Mouse (Mus musculus): ENCODE measurements around the gene Mcm5.

Mcm5 gene

GRCm38 (mm10) chr8:75109236-75109967 is at the start of gene Mcm5:
Gene Mcm5, plus strand, starts transcription at chr8:75109569.
- peak; percentile 100 for DNase-seq (ENCODE audit: low read depth)

GRCm38 (mm10) chr8:75060022-75060421 is 49.3 kb upstream of the Mcm5 start:
- no peak for DNase-seq (ENCODE audit: low read depth)

- no peak for DNase-seq (ENCODE audit: low read depth)
Measured at GRCm38 (mm10) chr8:75060815-75061214, 48.6 kb upstream of the Mcm5 start.

- DNase-seq (ENCODE audit: low read depth) = no peak
Measured at GRCm38 (mm10) chr8:75063290-75063689, 46.1 kb upstream of the Mcm5 start.

- no peak for DNase-seq (ENCODE audit: low read depth)
Measured at GRCm38 (mm10) chr8:75064790-75065189, 44.6 kb upstream of the Mcm5 start.

- no peak for DNase-seq (ENCODE audit: low read depth)
Measured at GRCm38 (mm10) chr8:75067287-75067686, 42.1 kb upstream of the Mcm5 start.

- DNase-seq (ENCODE audit: low read depth) = no peak
Measured at GRCm38 (mm10) chr8:75070297-75070696, 39.1 kb upstream of the Mcm5 start.

- DNase-seq (ENCODE audit: low read depth) = peak; percentile 93
Measured at GRCm38 (mm10) chr8:75071627-75072346, 37.6 kb upstream of the Mcm5 start.

GRCm38 (mm10) chr8:75074876-75075275 is 34.5 kb upstream of the Mcm5 start:
- DNase-seq (ENCODE audit: low read depth) = peak; percentile 69

GRCm38 (mm10) chr8:75078215-75078614 is 31.2 kb upstream of the Mcm5 start:
- no peak for DNase-seq (ENCODE audit: low read depth)

GRCm38 (mm10) chr8:75078851-75079250 is 30.5 kb upstream of the Mcm5 start:
- DNase-seq (ENCODE audit: low read depth) = no peak

GRCm38 (mm10) chr8:75081364-75082040 is 27.9 kb upstream of the Mcm5 start:
- DNase-seq (ENCODE audit: low read depth) = no peak

GRCm38 (mm10) chr8:75082181-75082805 is 27.1 kb upstream of the Mcm5 start:
- no peak for DNase-seq (ENCODE audit: low read depth)

- DNase-seq (ENCODE audit: low read depth) = peak; percentile 100
Measured at GRCm38 (mm10) chr8:75083846-75084245, 25.5 kb upstream of the Mcm5 start.

GRCm38 (mm10) chr8:75084382-75085064 is 24.8 kb upstream of the Mcm5 start:
- no peak for DNase-seq (ENCODE audit: low read depth)

GRCm38 (mm10) chr8:75086002-75086401 is 23.4 kb upstream of the Mcm5 start:
- no peak for DNase-seq (ENCODE audit: low read depth)

- no peak for DNase-seq (ENCODE audit: low read depth)
Measured at GRCm38 (mm10) chr8:75087127-75087526, 22.2 kb upstream of the Mcm5 start.

GRCm38 (mm10) chr8:75088989-75089881 is 20.1 kb upstream of the Mcm5 start:
- peak; percentile 95 for DNase-seq (ENCODE audit: low read depth)

GRCm38 (mm10) chr8:75090781-75091365 is 18.5 kb upstream of the Mcm5 start:
- no peak for DNase-seq (ENCODE audit: low read depth)

GRCm38 (mm10) chr8:75093399-75094156 is 15.8 kb upstream of the Mcm5 start, which contains the start of gene Hmox1:
Gene Hmox1, plus strand, starts transcription at chr8:75093621.
- DNase-seq (ENCODE audit: low read depth) = peak; percentile 99

Measured in NIH3T3 (cell line).